Mouse (Mus musculus): Measurements from ENCODE around the gene Cd247. TPM values are rescaled to one million over a fixed set of nuclear protein-coding genes. Genes with fewer than 3 reads are reported as not detected.

Gene Cd247
- polyA plus RNA-seq, 1 experiment = 0.79 TPM

GRCm38 (mm10) chr1:165828615-165829014, 40.1 kb downstream of the Cd247 start:
- DNase-seq (ENCODE audit: low read depth) = no peak
- TF ChIP-seq POLR2A (IDR thresholded peaks at IDR 0.05; ENCODE audit: borderline replicate concordance, extremely low read depth, insufficient read depth, insufficient read length, poor library complexity, severe bottlenecking) (no peak), CTCF (IDR thresholded peaks at IDR 0.05; ENCODE audit: borderline replicate concordance, extremely low read depth, insufficient read depth, insufficient read length) (no peak)

GRCm38 (mm10) chr1:165829890-165830289, 41.4 kb downstream of the Cd247 start:
- DNase-seq (ENCODE audit: low read depth) = no peak
- TF ChIP-seq CTCF (IDR thresholded peaks at IDR 0.05; ENCODE audit: borderline replicate concordance, extremely low read depth, insufficient read depth, insufficient read length) (no peak), POLR2A (IDR thresholded peaks at IDR 0.05; ENCODE audit: borderline replicate concordance, extremely low read depth, insufficient read depth, insufficient read length, poor library complexity, severe bottlenecking) (no peak)

GRCm38 (mm10) chr1:165833244-165833643, 44.8 kb downstream of the Cd247 start:
- TF ChIP-seq CTCF (IDR thresholded peaks at IDR 0.05; ENCODE audit: borderline replicate concordance, extremely low read depth, insufficient read depth, insufficient read length) (no peak), POLR2A (IDR thresholded peaks at IDR 0.05; ENCODE audit: borderline replicate concordance, extremely low read depth, insufficient read depth, insufficient read length, poor library complexity, severe bottlenecking) (no peak)
- no peak for DNase-seq (ENCODE audit: low read depth)

- no peak for TF ChIP-seq POLR2A (IDR thresholded peaks at IDR 0.05; ENCODE audit: borderline replicate concordance, extremely low read depth, insufficient read depth, insufficient read length, poor library complexity, severe bottlenecking)
- TF ChIP-seq CTCF (IDR thresholded peaks at IDR 0.05; ENCODE audit: borderline replicate concordance, extremely low read depth, insufficient read depth, insufficient read length) = no peak
- peak; percentile 79 for DNase-seq (ENCODE audit: low read depth)
Measured at GRCm38 (mm10) chr1:165833910-165834632, 45.6 kb downstream of the Cd247 start.

- no peak for DNase-seq (ENCODE audit: low read depth)
- TF ChIP-seq CTCF (IDR thresholded peaks at IDR 0.05; ENCODE audit: borderline replicate concordance, extremely low read depth, insufficient read depth, insufficient read length) (no peak), POLR2A (IDR thresholded peaks at IDR 0.05; ENCODE audit: borderline replicate concordance, extremely low read depth, insufficient read depth, insufficient read length, poor library complexity, severe bottlenecking) (no peak)
Measured at GRCm38 (mm10) chr1:165834633-165834975, 46.1 kb downstream of the Cd247 start.

GRCm38 (mm10) chr1:165836461-165836860, 48.0 kb downstream of the Cd247 start:
- TF ChIP-seq POLR2A (IDR thresholded peaks at IDR 0.05; ENCODE audit: borderline replicate concordance, extremely low read depth, insufficient read depth, insufficient read length, poor library complexity, severe bottlenecking) (no peak), CTCF (IDR thresholded peaks at IDR 0.05; ENCODE audit: borderline replicate concordance, extremely low read depth, insufficient read depth, insufficient read length) (no peak)

GRCm38 (mm10) chr1:165837546-165837945, 49.1 kb downstream of the Cd247 start:
- TF ChIP-seq CTCF (IDR thresholded peaks at IDR 0.05; ENCODE audit: borderline replicate concordance, extremely low read depth, insufficient read depth, insufficient read length) (no peak), POLR2A (IDR thresholded peaks at IDR 0.05; ENCODE audit: borderline replicate concordance, extremely low read depth, insufficient read depth, insufficient read length, poor library complexity, severe bottlenecking) (no peak)
- peak; percentile 65 for DNase-seq (ENCODE audit: low read depth)

More at GRCm38 (mm10) chr1:165836461-165836860, 48.0 kb downstream of the Cd247 start:
- DNase-seq (ENCODE audit: low read depth) = no peak

GRCm38 (mm10) chr1:165839201-165839600, 50.7 kb downstream of the Cd247 start:
- DNase-seq (ENCODE audit: low read depth) = no peak
- TF ChIP-seq CTCF (IDR thresholded peaks at IDR 0.05; ENCODE audit: borderline replicate concordance, extremely low read depth, insufficient read depth, insufficient read length) (no peak), POLR2A (IDR thresholded peaks at IDR 0.05; ENCODE audit: borderline replicate concordance, extremely low read depth, insufficient read depth, insufficient read length, poor library complexity, severe bottlenecking) (no peak)

GRCm38 (mm10) chr1:165840548-165841230, 52.2 kb downstream of the Cd247 start:
- TF ChIP-seq CTCF (IDR thresholded peaks at IDR 0.05; ENCODE audit: borderline replicate concordance, extremely low read depth, insufficient read depth, insufficient read length) = no peak
- no peak for TF ChIP-seq POLR2A (IDR thresholded peaks at IDR 0.05; ENCODE audit: borderline replicate concordance, extremely low read depth, insufficient read depth, insufficient read length, poor library complexity, severe bottlenecking)
- no peak for DNase-seq (ENCODE audit: low read depth)

GRCm38 (mm10) chr1:165842170-165842569, 53.7 kb downstream of the Cd247 start:
- DNase-seq (ENCODE audit: low read depth) = no peak
- TF ChIP-seq POLR2A (IDR thresholded peaks at IDR 0.05; ENCODE audit: borderline replicate concordance, extremely low read depth, insufficient read depth, insufficient read length, poor library complexity, severe bottlenecking) = no peak
- TF ChIP-seq CTCF (IDR thresholded peaks at IDR 0.05; ENCODE audit: borderline replicate concordance, extremely low read depth, insufficient read depth, insufficient read length) = no peak

- no peak for DNase-seq (ENCODE audit: low read depth)
- TF ChIP-seq POLR2A (IDR thresholded peaks at IDR 0.05; ENCODE audit: borderline replicate concordance, extremely low read depth, insufficient read depth, insufficient read length, poor library complexity, severe bottlenecking) = no peak
- TF ChIP-seq CTCF (IDR thresholded peaks at IDR 0.05; ENCODE audit: borderline replicate concordance, extremely low read depth, insufficient read depth, insufficient read length) = no peak
Measured at GRCm38 (mm10) chr1:165843586-165843985, 55.1 kb downstream of the Cd247 start.
